Mouse (Mus musculus) spleen, adult 18-20 months (tissue): ENCODE data around the gene Rom1.
"Not testable (repeated sequence)": the region's sequence is repeated elsewhere in the genome, so short reads cannot be mapped to it uniquely, and the experiment has no call there.

Source experiments
- DNase-seq, 2 experiments: peaks; one replicate each; pipeline ENCODE4 v3.0.0; 2022; ENCODE audit warnings: mixed read lengths in 2 of 2

Rom1 gene

GRCm38 (mm10) chr19:8896231-8896630 lies 32.9 kb downstream of the Rom1 start:
- DNase-seq = not testable (repeated sequence)

- no peak for DNase-seq
These were observed 33.7 kb downstream of the Rom1 start for GRCm38 (mm10) chr19:8895397-8895960.

- peak; percentile 66 to 81 for DNase-seq
These were observed 36.1 kb downstream of the Rom1 start, which contains the start of gene Ints5 for GRCm38 (mm10) chr19:8892829-8893766. Ints5 (plus strand) TSS chr19:8893005.

GRCm38 (mm10) chr19:8888511-8889385 lies 40.4 kb downstream of the Rom1 start, which contains the start of the genes 1810009A15Rik and Gm49416:
1810009A15Rik (plus strand) TSS chr19:8888853.
Gm49416 (plus strand) TSS chr19:8888926.
- peak; percentile 89 to 91 for DNase-seq

GRCm38 (mm10) chr19:8887585-8888463 lies 41.3 kb downstream of the Rom1 start:
- DNase-seq = no peak

- DNase-seq = no peak
These were observed 42.1 kb downstream of the Rom1 start for GRCm38 (mm10) chr19:8886916-8887584.

GRCm38 (mm10) chr19:8883616-8884015 lies 45.5 kb downstream of the Rom1 start, which contains the start of the genes Lbhd1 and Gm49403:
Lbhd1 (plus strand) TSS chr19:8883732.
Gm49403 (plus strand) TSS chr19:8883930.
- DNase-seq = no peak

GRCm38 (mm10) chr19:8881034-8881392 lies 48.1 kb downstream of the Rom1 start:
- no peak for DNase-seq

GRCm38 (mm10) chr19:8880311-8881033 lies 48.7 kb downstream of the Rom1 start, which contains the start of gene Uqcc3:
Uqcc3 (minus strand) TSS chr19:8880923.
- peak; percentile 80 to 88 for DNase-seq
